In the genomic region with DNA sequence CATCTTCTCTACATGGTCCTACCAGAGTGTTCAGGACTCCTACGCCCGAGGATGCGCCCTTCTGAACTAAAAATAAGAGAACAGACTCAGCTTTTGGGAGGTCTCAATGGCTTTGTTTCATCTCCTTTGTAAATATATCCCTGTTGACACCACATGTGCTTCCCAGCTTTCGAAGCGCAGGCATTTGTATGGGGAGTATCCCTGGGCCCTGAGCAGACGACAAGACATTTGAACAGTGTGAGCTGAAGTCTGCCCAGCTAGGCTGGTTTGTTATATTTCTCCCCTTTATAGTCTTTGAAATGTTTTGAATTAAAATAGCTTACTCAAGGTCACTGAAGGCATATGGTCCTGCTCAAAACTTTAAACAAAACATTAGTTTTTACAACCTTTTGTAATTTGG, we compare ENCODE assay signal across 23 mouse cellular contexts.
DNase-seq lines count a peak whose midpoint lies in the region; ATAC-seq lines count a peak whose summit lies in the region.
"Had no signal": no experiment of that assay in that cellular context is flagged by ENCODE, and none has a peak within 500 bp of the region (broad histone marks: within the 10 kb centered on the region; RNA-seq: fewer than 3 reads in every experiment).

No protein-coding gene starts in this region.

- H3K4me2 ChIP-seq in intestine, embryonic 14.5 days (ENCODE audit: low read length), result peak overlapping the region; percentile 28
- no peak overlapping the region for H3K4me2 ChIP-seq in intestine, embryonic 16.5 days (ENCODE audit: low read depth, low read length)
- H3K4me2 ChIP-seq in kidney, embryonic 15.5 days, result no peak overlapping the region
- no peak overlapping the region for H3K4me2 ChIP-seq in embryonic facial prominence, embryonic 12.5 days (replicated peaks)
- H3K4me2 ChIP-seq: forebrain, embryonic 12.5 days; heart, embryonic 11.5 days; heart, embryonic 15.5 days; hindbrain, embryonic 13.5 days had no signal

- H3K4me3 ChIP-seq in intestine, embryonic 14.5 days (ENCODE audit: low read depth, low read length), result no peak overlapping the region
- H3K4me3 ChIP-seq in intestine, embryonic 16.5 days (ENCODE audit: low read length), result no peak overlapping the region
- no peak overlapping the region for H3K4me3 ChIP-seq in kidney, embryonic 15.5 days (replicated peaks)
- H3K4me3 ChIP-seq in embryonic facial prominence, embryonic 10.5 days, result no peak overlapping the region
- no peak overlapping the region for H3K4me3 ChIP-seq in embryonic facial prominence, embryonic 12.5 days
- no peak overlapping the region for H3K4me3 ChIP-seq in midbrain, embryonic 10.5 days
- H3K4me3 ChIP-seq: forebrain, embryonic 12.5 days; heart, adult 2 months; heart, embryonic 15.5 days; hindbrain, embryonic 13.5 days had no signal

- H3K4me1 ChIP-seq in intestine, embryonic 14.5 days (replicated peaks; ENCODE audit: control insufficient read depth, insufficient read depth, low read length), result peaks cover 13% of the 10 kb centered on the region
- H3K4me1 ChIP-seq in intestine, embryonic 16.5 days (ENCODE audit: control insufficient read depth, insufficient read depth, low read length), result peaks cover 6% of the 10 kb centered on the region
- peaks cover 14% of the 10 kb centered on the region for H3K4me1 ChIP-seq in kidney, embryonic 15.5 days
- H3K4me1 ChIP-seq in embryonic facial prominence, embryonic 10.5 days, result peaks cover 28% of the 10 kb centered on the region
- H3K4me1 ChIP-seq in embryonic facial prominence, embryonic 12.5 days, result peaks cover 3% of the 10 kb centered on the region; the same call in 1 of the 2 replicates
- H3K4me1 ChIP-seq in midbrain, embryonic 10.5 days, result peaks cover 2% of the 10 kb centered on the region; the same call in 1 of the 2 replicates
- H3K4me1 ChIP-seq: forebrain, embryonic 12.5 days; heart, embryonic 15.5 days had no signal

- no peak overlapping the region for H3K27ac ChIP-seq in intestine, embryonic 14.5 days (ENCODE audit: low read depth)
- no peak overlapping the region for H3K27ac ChIP-seq in intestine, embryonic 16.5 days (ENCODE audit: low read length)
- peak overlapping the region; percentile 68 for H3K27ac ChIP-seq in kidney, embryonic 15.5 days
- no peak overlapping the region for H3K27ac ChIP-seq in embryonic facial prominence, embryonic 10.5 days (replicated peaks)
- no peak overlapping the region for H3K27ac ChIP-seq in embryonic facial prominence, embryonic 12.5 days
- no peak overlapping the region for H3K27ac ChIP-seq in midbrain, embryonic 10.5 days (replicated peaks)
- H3K27ac ChIP-seq: forebrain, embryonic 12.5 days; heart, adult 2 months; heart, embryonic 15.5 days; hindbrain, embryonic 13.5 days; hindbrain, postnatal 0 days had no signal

- H3K36me3 ChIP-seq in intestine, embryonic 14.5 days (ENCODE audit: control insufficient read depth, insufficient read depth, low read length), result no peaks in the 10 kb centered on the region
- H3K36me3 ChIP-seq in intestine, embryonic 16.5 days (ENCODE audit: control insufficient read depth, insufficient read depth, low read length), result no peaks in the 10 kb centered on the region
- no peaks in the 10 kb centered on the region for H3K36me3 ChIP-seq in kidney, embryonic 15.5 days
- no peaks in the 10 kb centered on the region for H3K36me3 ChIP-seq in embryonic facial prominence, embryonic 10.5 days (replicated peaks)
- H3K36me3 ChIP-seq in embryonic facial prominence, embryonic 12.5 days, result no peaks in the 10 kb centered on the region
- no peaks in the 10 kb centered on the region for H3K36me3 ChIP-seq in midbrain, embryonic 10.5 days
- H3K36me3 ChIP-seq: forebrain, embryonic 12.5 days; heart, embryonic 15.5 days; hindbrain, embryonic 13.5 days had no signal

- H3K27me3 ChIP-seq in intestine, embryonic 14.5 days (replicated peaks; ENCODE audit: control insufficient read depth, insufficient read depth, low read length), result no peaks in the 10 kb centered on the region
- H3K27me3 ChIP-seq in intestine, embryonic 16.5 days (replicated peaks; ENCODE audit: control insufficient read depth, insufficient read depth, low read length), result no peaks in the 10 kb centered on the region
- H3K27me3 ChIP-seq in kidney, embryonic 15.5 days, result no peaks in the 10 kb centered on the region
- no peaks in the 10 kb centered on the region for H3K27me3 ChIP-seq in embryonic facial prominence, embryonic 10.5 days (replicated peaks; ENCODE audit: low read depth, poor library complexity, severe bottlenecking)
- no peaks in the 10 kb centered on the region for H3K27me3 ChIP-seq in embryonic facial prominence, embryonic 12.5 days
- no peaks in the 10 kb centered on the region for H3K27me3 ChIP-seq in midbrain, embryonic 10.5 days (ENCODE audit: low read depth, poor library complexity, severe bottlenecking)
- H3K27me3 ChIP-seq: CH12.LX; forebrain, embryonic 12.5 days; heart, embryonic 15.5 days; hindbrain, embryonic 13.5 days; Patski had no signal

- H3K9me3 ChIP-seq in intestine, embryonic 14.5 days (ENCODE audit: control insufficient read depth, low read length), result no peaks in the 10 kb centered on the region
- H3K9me3 ChIP-seq in intestine, embryonic 16.5 days (ENCODE audit: control insufficient read depth, low read length), result no peaks in the 10 kb centered on the region
- no peaks in the 10 kb centered on the region for H3K9me3 ChIP-seq in kidney, embryonic 15.5 days (replicated peaks)
- H3K9me3 ChIP-seq in embryonic facial prominence, embryonic 10.5 days, result no peaks in the 10 kb centered on the region
- no peaks in the 10 kb centered on the region for H3K9me3 ChIP-seq in embryonic facial prominence, embryonic 12.5 days
- H3K9me3 ChIP-seq in midbrain, embryonic 10.5 days (replicated peaks), result no peaks in the 10 kb centered on the region
- H3K9me3 ChIP-seq: forebrain, embryonic 12.5 days; heart, embryonic 15.5 days; hindbrain, embryonic 13.5 days had no signal

- H3K9ac ChIP-seq in intestine, embryonic 14.5 days (ENCODE audit: low read length), result no peak overlapping the region
- H3K9ac ChIP-seq in intestine, embryonic 16.5 days (ENCODE audit: low read depth, low read length), result no peak overlapping the region
- no peak overlapping the region for H3K9ac ChIP-seq in kidney, embryonic 15.5 days
- H3K9ac ChIP-seq in embryonic facial prominence, embryonic 12.5 days, result no peak overlapping the region
- H3K9ac ChIP-seq: forebrain, embryonic 12.5 days; heart, embryonic 15.5 days; hindbrain, embryonic 13.5 days had no signal

- WGBS in intestine, embryonic 14.5 days, result 36% methylated on average over 6 of the region's 6 CpGs
- 58% methylated on average over 6 of the region's 6 CpGs for WGBS in intestine, embryonic 16.5 days
- 65% methylated on average over 6 of the region's 6 CpGs for WGBS in kidney, embryonic 15.5 days
- 69% methylated on average over 6 of the region's 6 CpGs for WGBS in embryonic facial prominence, embryonic 10.5 days
- 44% methylated on average over 6 of the region's 6 CpGs for WGBS in embryonic facial prominence, embryonic 12.5 days
- WGBS in midbrain, embryonic 10.5 days, result 72% methylated on average over 6 of the region's 6 CpGs

- DNase-seq in intestine, embryonic 14.5 days (ENCODE audit: low spot score), result peak; percentile 57
- DNase-seq in kidney, postnatal 25 days, result no peak
- DNase-seq in embryonic facial prominence, embryonic 10.5 days (ENCODE audit: low spot score), result peak; percentile 16
- no peak for DNase-seq in midbrain, embryonic 10.5 days (ENCODE audit: low spot score)
- DNase-seq: adrenal gland, postnatal 14 days; cerebellum, adult 11-12 months; cerebellum, adult 9-10 months; cerebellum, postnatal 25 days; gastrocnemius, postnatal 14 days; heart, adult 2 months; heart, postnatal 14 days had no signal

- ATAC-seq in intestine, embryonic 14.5 days (replicated peaks; ENCODE audit: low FRiP score, low TSS enrichment, low read depth), result no peak
- ATAC-seq in intestine, embryonic 16.5 days, result no peak
- ATAC-seq in kidney, embryonic 15.5 days (replicated peaks; ENCODE audit: low FRiP score), result peak; percentile 58; the same call in 1 of the 2 replicates
- 0 out of 2 replicates have a peak, but pooled peaks have one; percentile 28 for ATAC-seq in embryonic facial prominence, embryonic 12.5 days (ENCODE audit: insufficient number of reproducible peaks, insufficient read depth, low FRiP score, low TSS enrichment)
- ATAC-seq: activated CD4-positive, CD25-positive, alpha-beta regulatory T cell, adult 4 months; forebrain, embryonic 16.5 days; hindbrain, postnatal 0 days; Patski had no signal

Comparison
In these comparisons a context has a peak if more than half of its experiments do, and no peak if none do; other contexts are left out.
1. ATAC-seq: peak in kidney, embryonic 15.5 days (single experiment) and embryonic facial prominence, embryonic 12.5 days (single experiment); none in intestine, embryonic 14.5 days (single experiment) and intestine, embryonic 16.5 days (single experiment).
2. DNase-seq: peak in intestine, embryonic 14.5 days (single experiment) and embryonic facial prominence, embryonic 10.5 days (single experiment); none in kidney, postnatal 25 days (0 of 2) and midbrain, embryonic 10.5 days (single experiment).